Mouse (Mus musculus): ENCODE results near the gene Epm2aip1. TPM values are rescaled to one million over a fixed set of nuclear protein-coding genes. Genes with fewer than 3 reads are reported as not detected.

Epm2aip1 gene
- polyA plus RNA-seq, 1 experiment from 2014 or later = 43.0 TPM

DNA sequence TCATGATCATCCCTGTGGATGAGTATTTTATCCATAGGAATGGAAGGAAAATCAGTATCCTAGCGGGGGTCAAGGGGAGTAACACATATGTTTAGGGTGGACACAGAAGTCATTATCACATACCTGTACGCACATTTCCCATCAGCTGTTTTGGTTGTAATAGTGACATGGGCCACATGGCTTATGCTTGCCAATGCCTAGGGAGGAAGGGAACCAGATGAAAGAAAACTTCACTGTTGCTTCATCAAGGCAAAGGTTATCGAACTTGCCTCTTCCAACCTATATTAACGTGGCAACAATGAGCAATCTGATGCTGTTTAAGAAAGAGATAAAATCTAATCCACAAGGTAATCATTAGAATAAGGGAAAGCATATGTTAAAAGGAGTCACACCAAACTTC, 10.4 kb upstream of the Epm2aip1 start:
- no peak overlapping the region for H3K27ac ChIP-seq
- H3K4me3 ChIP-seq = no peak overlapping the region
- H3K4me2 ChIP-seq (replicated peaks) = no peak overlapping the region
- H3K36me3 ChIP-seq = peaks cover 62% of the 10 kb centered on the region
- no peaks in the 10 kb centered on the region for H3K9me3 ChIP-seq
- no peaks in the 10 kb centered on the region for H3K4me1 ChIP-seq
- no peak overlapping the region for H3K9ac ChIP-seq
- 82% methylated on average over 4 of the region's 4 CpGs for WGBS
- ATAC-seq (ENCODE audit: insufficient number of reproducible peaks, insufficient read depth, low FRiP score, low TSS enrichment) = no peak
- H3K27me3 ChIP-seq = no peaks in the 10 kb centered on the region

DNA sequence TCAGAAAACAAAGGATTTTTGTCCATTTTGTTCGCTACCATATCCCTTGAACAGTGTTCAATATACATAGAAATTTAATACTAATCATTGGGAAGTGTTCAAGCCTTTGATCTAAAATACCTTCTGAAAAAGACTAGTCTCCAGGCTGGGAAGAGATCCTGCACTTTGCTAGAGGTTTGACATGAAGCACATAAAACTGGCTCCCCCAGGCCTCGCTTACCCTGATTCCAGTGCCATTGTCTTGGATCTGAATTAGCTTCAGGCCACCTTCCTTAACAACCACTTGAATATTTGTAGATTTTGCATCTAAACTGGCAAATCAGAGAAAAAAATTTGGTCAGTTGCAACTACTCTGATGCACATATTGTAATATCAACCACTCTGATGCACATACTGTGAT, 3.7 kb upstream of the Epm2aip1 start:
- Histone ChIP-seq H3K4me2 (replicated peaks) (no peak overlapping the region), H3K4me3 (no peak overlapping the region), H3K4me1 (peaks cover 9% of the 10 kb centered on the region), H3K27me3 (no peaks in the 10 kb centered on the region), H3K36me3 (peaks cover 31% of the 10 kb centered on the region), H3K27ac (no peak overlapping the region), H3K9me3 (no peaks in the 10 kb centered on the region), H3K9ac (no peak overlapping the region)
- ATAC-seq (ENCODE audit: insufficient number of reproducible peaks, insufficient read depth, low FRiP score, low TSS enrichment) = no peak
- 91% methylated on average over 2 of the region's 2 CpGs for WGBS

DNA sequence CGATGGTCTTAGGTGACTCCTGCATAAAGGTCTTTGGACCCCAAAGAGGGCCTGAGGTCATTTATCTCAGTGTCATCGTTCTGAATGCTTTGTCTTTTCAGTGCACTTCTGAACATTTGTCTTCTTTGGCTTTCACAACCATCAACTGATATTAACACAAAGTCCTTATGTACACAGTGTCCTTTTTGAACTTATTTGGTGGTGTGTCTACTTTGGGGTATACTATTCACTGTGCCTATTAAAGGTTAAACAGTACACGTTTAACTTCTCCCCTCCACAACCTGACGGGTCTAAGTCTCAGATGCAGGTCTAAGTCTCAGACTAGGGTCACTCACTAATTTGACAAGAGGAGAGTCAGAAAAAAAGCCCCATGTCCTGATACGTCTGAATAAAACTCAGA, 1.1 kb upstream of the Epm2aip1 start:
- ATAC-seq (ENCODE audit: insufficient number of reproducible peaks, insufficient read depth, low FRiP score, low TSS enrichment) = no peak

DNA sequence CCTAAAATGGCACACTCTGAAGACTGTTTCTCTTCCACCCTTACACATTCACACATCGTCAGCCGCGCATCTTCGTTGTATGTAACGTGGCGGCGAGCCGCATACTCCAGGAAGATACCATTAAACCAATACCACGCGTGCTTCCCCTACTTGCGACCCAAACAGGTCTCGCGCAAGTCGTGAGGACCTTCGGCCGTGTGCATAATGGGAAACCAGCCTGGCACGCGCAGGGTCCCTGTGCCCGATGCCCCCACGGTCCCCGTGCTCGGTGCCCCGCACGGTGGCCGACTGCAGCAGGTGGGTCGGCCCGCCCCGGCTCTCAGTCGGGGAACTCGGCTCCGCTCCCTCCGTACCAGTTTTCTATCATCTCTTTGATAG, 684 bp upstream of the Epm2aip1 start:
- peak; percentile 75 for ATAC-seq (ENCODE audit: insufficient number of reproducible peaks, insufficient read depth, low FRiP score, low TSS enrichment)
- H3K9me3 ChIP-seq = no peaks in the 10 kb centered on the region
- H3K27me3 ChIP-seq = no peaks in the 10 kb centered on the region
- peak overlapping the region; percentile 92 for H3K27ac ChIP-seq
- peaks cover 31% of the 10 kb centered on the region for H3K4me1 ChIP-seq
- H3K9ac ChIP-seq = peak overlapping the region; percentile 54
- under 1% methylated on average over 32 of the region's 32 CpGs for WGBS
- peak overlapping the region; percentile 82 for H3K4me3 ChIP-seq
- peak overlapping the region; percentile 65 for H3K4me2 ChIP-seq (replicated peaks)
- peaks cover 13% of the 10 kb centered on the region; the same call in 1 of the 2 replicates for H3K36me3 ChIP-seq

More for the DNA sequence above, 1.1 kb upstream of the Epm2aip1 start:
- H3K4me2 ChIP-seq (replicated peaks) = peak overlapping the region; percentile 65
- no peaks in the 10 kb centered on the region for H3K27me3 ChIP-seq
- H3K9ac ChIP-seq = peak overlapping the region; percentile 54
- WGBS = 15% methylated on average over 5 of the region's 5 CpGs
- H3K4me3 ChIP-seq = peak overlapping the region; percentile 82
- H3K4me1 ChIP-seq = peaks cover 31% of the 10 kb centered on the region
- H3K27ac ChIP-seq = peak overlapping the region; percentile 92
- H3K36me3 ChIP-seq = peaks cover 13% of the 10 kb centered on the region
- H3K9me3 ChIP-seq = no peaks in the 10 kb centered on the region

DNA sequence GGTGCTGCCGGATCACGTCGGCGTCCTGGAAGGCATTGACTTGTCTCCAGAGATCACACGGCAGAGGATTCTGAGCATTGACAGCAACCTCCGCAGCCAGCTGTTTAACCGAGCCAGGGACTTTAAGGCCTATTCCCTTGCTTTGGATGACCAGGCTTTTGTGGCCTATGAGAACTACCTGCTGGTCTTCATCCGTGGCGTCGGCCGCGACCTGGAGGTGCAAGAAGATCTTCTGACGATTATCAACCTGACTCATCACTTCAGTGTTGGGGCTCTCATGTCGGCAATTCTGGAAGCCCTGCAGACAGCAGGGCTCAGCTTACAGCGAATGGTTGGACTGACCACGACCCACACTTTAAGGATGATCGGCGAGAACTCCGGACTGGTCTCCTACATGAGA, 627 bp downstream of the Epm2aip1 start:
- peaks cover 31% of the 10 kb centered on the region for H3K4me1 ChIP-seq
- peak overlapping the region; percentile 95 for H3K27ac ChIP-seq
- peak overlapping the region; percentile 70 for H3K4me2 ChIP-seq (replicated peaks)
- peak overlapping the region; percentile 82 for H3K4me3 ChIP-seq
- H3K9ac ChIP-seq = peak overlapping the region; percentile 87
- WGBS = 14% methylated on average over 19 of the region's 19 CpGs
- no peaks in the 10 kb centered on the region for H3K9me3 ChIP-seq
- no peak for ATAC-seq (ENCODE audit: insufficient number of reproducible peaks, insufficient read depth, low FRiP score, low TSS enrichment)
- no peaks in the 10 kb centered on the region for H3K27me3 ChIP-seq
- H3K36me3 ChIP-seq = peaks cover 6% of the 10 kb centered on the region; the same call in 1 of the 2 replicates

DNA sequence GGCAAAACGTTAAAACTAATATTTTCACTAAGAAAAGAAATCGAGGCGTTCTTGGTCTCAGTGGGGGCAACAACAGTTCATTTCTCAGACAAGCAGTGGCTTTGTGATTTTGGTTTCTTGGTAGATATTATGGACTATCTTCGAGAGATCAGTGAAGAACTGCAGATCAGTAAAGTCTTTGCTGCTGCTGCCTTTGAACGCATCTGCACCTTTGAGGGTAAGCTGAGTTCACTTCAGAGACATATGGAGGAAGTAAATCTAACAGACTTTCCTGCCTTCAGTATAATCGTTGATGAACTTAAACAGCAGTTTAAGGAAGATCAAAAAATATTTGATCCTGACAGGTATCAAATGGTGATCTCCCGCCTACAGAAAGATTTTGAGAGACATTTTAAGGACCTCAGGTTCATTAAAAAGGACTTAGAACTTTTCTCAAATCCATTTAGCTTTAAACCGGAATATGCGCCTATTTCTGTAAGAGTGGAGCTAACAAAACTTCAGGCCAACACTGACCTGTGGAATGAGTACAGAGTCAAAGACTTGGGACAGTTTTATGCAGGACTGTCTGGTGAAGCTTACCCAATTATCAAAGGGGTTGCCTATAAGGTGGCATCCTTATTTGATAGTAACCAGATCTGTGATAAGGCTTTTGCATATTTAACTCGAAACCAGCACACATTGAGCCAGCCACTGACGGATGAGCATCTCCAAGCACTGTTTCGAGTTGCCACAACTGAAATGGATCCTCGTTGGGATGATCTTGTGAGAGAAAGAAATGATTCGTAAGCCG, 1.5 kb downstream of the Epm2aip1 start:
- Histone ChIP-seq H3K9me3 (no peaks in the 10 kb centered on the region), H3K27ac (no peak overlapping the region), H3K4me1 (peaks cover 31% of the 10 kb centered on the region), H3K36me3 (peaks cover 10% of the 10 kb centered on the region), H3K4me2 (replicated peaks) (peak overlapping the region; percentile 70), H3K4me3 (peak overlapping the region; percentile 82), H3K27me3 (no peaks in the 10 kb centered on the region), H3K9ac (peak overlapping the region; percentile 87)
- ATAC-seq (ENCODE audit: insufficient number of reproducible peaks, insufficient read depth, low FRiP score, low TSS enrichment) = no peak
- 75% methylated on average over 15 of the region's 15 CpGs for WGBS

DNA sequence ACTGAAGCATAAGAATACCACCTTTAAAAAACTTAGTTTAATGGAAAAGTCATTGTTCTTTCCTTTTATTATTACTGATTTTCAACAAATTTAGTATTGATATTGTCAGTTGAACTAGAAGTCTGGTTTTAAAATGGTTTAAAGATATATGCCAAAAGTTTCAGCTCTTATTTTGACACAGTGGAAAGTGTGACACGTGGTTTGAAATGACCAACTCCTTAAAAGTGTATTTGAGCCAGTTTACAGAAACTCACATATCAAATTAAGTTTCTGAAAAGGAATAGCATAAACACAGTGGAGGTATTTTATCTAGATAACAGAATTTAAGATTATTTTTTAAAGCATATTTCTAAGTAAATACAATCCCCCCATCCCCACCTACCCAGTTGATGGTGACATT, 2.2 kb downstream of the Epm2aip1 start:
- H3K36me3 ChIP-seq = peaks cover 17% of the 10 kb centered on the region
- no peak overlapping the region for H3K4me3 ChIP-seq
- H3K27me3 ChIP-seq = no peaks in the 10 kb centered on the region
- WGBS = 96% methylated on average over 1 of the region's 1 CpGs
- no peak overlapping the region for H3K9ac ChIP-seq
- no peak overlapping the region for H3K27ac ChIP-seq
- no peaks in the 10 kb centered on the region for H3K9me3 ChIP-seq
- H3K4me1 ChIP-seq = peaks cover 31% of the 10 kb centered on the region
- peak overlapping the region; percentile 70 for H3K4me2 ChIP-seq (replicated peaks)
- no peak for ATAC-seq (ENCODE audit: insufficient number of reproducible peaks, insufficient read depth, low FRiP score, low TSS enrichment)

DNA sequence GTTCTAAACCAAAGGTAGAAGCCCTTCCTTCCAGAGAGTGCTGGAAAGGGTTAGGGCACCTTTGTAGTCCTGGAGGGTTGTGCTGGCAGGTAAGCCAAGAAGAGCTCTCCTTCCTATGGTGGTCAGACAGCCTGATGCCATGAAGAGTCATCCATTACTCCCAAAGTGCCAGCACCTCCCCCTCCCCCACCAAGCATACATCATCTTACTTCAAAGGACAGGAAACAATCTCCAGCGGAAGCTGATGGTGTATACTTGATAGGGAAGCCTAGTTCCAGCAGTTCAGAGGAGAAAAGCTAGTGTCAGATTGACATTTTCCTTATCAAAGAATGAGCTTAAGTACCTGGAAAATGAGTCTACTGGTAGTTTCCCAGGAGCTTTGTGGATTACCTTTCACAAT, 3.4 kb downstream of the Epm2aip1 start:
- Histone ChIP-seq H3K4me3 (peak overlapping the region; percentile 18), H3K27me3 (no peaks in the 10 kb centered on the region), H3K9ac (no peak overlapping the region), H3K4me2 (replicated peaks) (peak overlapping the region; percentile 70), H3K9me3 (no peaks in the 10 kb centered on the region), H3K4me1 (peaks cover 30% of the 10 kb centered on the region), H3K27ac (no peak overlapping the region), H3K36me3 (peaks cover 23% of the 10 kb centered on the region)
- no peak for ATAC-seq (ENCODE audit: insufficient number of reproducible peaks, insufficient read depth, low FRiP score, low TSS enrichment)
- 43% methylated on average over 1 of the region's 1 CpGs for WGBS

DNA sequence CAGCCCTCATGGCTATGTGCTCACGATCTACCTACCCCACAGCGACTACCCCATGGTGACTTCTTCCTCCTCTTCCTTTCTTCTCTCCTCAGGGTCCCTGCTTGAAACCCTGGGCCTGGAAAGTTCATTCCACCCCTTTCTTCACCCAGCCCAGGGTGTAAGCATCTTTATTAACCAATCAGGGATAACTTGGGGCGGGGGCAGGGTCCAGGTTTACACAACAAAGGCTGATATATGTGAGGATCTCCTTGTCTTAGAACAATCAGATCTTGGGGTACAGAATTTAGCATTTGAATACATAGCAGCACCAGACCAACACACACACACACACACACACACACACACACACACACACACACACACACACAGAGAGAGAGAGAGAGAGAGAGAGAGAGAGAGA, 13.3 kb downstream of the Epm2aip1 start:
- WGBS = 50% methylated on average over 3 of the region's 3 CpGs
- no peak overlapping the region for H3K4me3 ChIP-seq
- no peak overlapping the region for H3K27ac ChIP-seq
- peaks cover 5% of the 10 kb centered on the region for H3K4me1 ChIP-seq
- no peaks in the 10 kb centered on the region for H3K36me3 ChIP-seq
- no peak for ATAC-seq (ENCODE audit: insufficient number of reproducible peaks, insufficient read depth, low FRiP score, low TSS enrichment)
- no peaks in the 10 kb centered on the region for H3K9me3 ChIP-seq
- no peaks in the 10 kb centered on the region for H3K27me3 ChIP-seq
- H3K9ac ChIP-seq = no peak overlapping the region
- H3K4me2 ChIP-seq (replicated peaks) = no peak overlapping the region

DNA sequence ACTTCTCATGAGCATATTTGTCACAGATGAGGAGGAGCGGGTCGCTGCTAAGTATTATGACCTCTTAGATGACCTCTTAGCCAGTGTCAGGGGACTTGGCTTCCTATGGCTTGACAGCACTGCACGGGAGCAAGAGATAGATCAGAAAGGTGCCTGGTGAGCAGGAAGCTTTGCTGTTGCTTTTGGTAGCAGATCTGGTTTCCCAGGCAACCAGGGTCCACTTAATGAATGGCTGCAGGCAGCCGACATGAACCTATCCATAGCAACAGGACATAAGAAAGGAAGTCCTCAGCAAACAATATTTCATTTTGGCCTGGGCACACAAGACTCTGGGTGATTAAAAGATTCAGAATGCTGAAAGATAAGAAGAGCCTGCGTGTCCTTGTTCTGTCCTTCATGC, 13.9 kb downstream of the Epm2aip1 start:
- peaks cover 5% of the 10 kb centered on the region for H3K4me1 ChIP-seq
- H3K27me3 ChIP-seq = no peaks in the 10 kb centered on the region
- no peak overlapping the region for H3K27ac ChIP-seq
- no peak overlapping the region for H3K4me2 ChIP-seq (replicated peaks)
- no peak for ATAC-seq (ENCODE audit: insufficient number of reproducible peaks, insufficient read depth, low FRiP score, low TSS enrichment)
- H3K9ac ChIP-seq = no peak overlapping the region
- WGBS = 18% methylated on average over 5 of the region's 5 CpGs
- no peaks in the 10 kb centered on the region for H3K9me3 ChIP-seq
- no peaks in the 10 kb centered on the region for H3K36me3 ChIP-seq
- no peak overlapping the region for H3K4me3 ChIP-seq

DNA sequence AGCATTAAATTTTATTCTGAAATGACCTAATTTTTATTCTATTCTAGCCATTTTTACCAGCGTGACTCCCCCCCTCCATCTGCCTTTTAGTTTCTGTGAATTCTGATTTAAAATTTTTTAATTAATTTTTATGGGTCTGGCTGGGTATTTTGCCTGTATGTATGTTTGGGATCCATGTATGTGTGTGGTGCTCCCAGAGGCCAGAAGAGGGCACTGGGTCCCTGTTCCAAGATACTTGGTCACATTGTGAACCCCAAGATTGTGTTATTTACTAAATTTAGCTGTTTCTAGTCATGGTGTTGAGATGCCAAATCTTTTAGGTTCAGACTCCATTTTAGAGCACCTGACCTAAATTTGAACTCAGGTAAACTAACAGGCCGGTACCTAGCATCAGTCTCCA, 14.7 kb downstream of the Epm2aip1 start:
- no peaks in the 10 kb centered on the region for H3K9me3 ChIP-seq
- no peak overlapping the region for H3K4me3 ChIP-seq
- no peak overlapping the region for H3K4me2 ChIP-seq (replicated peaks)
- H3K27ac ChIP-seq = no peak overlapping the region
- H3K9ac ChIP-seq = no peak overlapping the region
- no peaks in the 10 kb centered on the region for H3K36me3 ChIP-seq
- no peak for ATAC-seq (ENCODE audit: insufficient number of reproducible peaks, insufficient read depth, low FRiP score, low TSS enrichment)
- H3K4me1 ChIP-seq = peaks cover 5% of the 10 kb centered on the region
- no peaks in the 10 kb centered on the region for H3K27me3 ChIP-seq
- WGBS = 72% methylated on average over 2 of the region's 2 CpGs

DNA sequence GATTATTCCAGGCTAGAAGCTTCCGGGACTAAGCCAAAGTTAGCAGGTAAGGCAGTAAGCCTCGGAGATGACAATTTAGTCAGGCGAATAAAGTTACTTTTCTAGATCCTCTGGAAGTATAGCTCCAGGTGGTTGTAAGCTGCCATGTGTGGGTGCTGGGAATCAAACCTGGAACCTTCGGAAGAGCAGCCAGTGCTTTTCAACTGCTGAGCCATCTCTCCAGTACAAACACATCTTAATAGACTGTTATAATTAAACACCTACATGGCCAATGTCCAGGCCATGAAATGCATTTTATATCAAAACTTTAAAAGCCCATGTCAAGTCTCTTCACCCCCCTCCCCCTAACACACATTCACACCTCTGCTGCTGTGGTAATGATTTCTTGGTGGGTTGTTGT, 16.2 kb downstream of the Epm2aip1 start:
- no peak overlapping the region for H3K4me2 ChIP-seq (replicated peaks)
- no peaks in the 10 kb centered on the region for H3K36me3 ChIP-seq
- no peak for ATAC-seq (ENCODE audit: insufficient number of reproducible peaks, insufficient read depth, low FRiP score, low TSS enrichment)
- H3K27ac ChIP-seq = no peak overlapping the region
- no peaks in the 10 kb centered on the region for H3K9me3 ChIP-seq
- H3K27me3 ChIP-seq = no peaks in the 10 kb centered on the region
- 92% methylated on average over 4 of the region's 4 CpGs for WGBS
- H3K9ac ChIP-seq = no peak overlapping the region
- peaks cover 5% of the 10 kb centered on the region for H3K4me1 ChIP-seq
- H3K4me3 ChIP-seq = no peak overlapping the region

Measured in embryonic facial prominence, embryonic 12.5 days (tissue).